Mouse (Mus musculus) 3134 (cell line): ENCODE data around the gene Gm21650.
"Not testable (repeated sequence)": the region's sequence is repeated elsewhere in the genome, so short reads cannot be mapped to it uniquely, and the experiment has no call there.

Experiments used
- DNase-seq: peaks from one replicate; pipeline ENCODE4 v3.0.0-alpha.2; 2011; ENCODE audit warnings: low spot score; ENCODE audit not compliant: insufficient read length; ENCODE audit errors: extremely low read depth

Gene Gm21650

DNA sequence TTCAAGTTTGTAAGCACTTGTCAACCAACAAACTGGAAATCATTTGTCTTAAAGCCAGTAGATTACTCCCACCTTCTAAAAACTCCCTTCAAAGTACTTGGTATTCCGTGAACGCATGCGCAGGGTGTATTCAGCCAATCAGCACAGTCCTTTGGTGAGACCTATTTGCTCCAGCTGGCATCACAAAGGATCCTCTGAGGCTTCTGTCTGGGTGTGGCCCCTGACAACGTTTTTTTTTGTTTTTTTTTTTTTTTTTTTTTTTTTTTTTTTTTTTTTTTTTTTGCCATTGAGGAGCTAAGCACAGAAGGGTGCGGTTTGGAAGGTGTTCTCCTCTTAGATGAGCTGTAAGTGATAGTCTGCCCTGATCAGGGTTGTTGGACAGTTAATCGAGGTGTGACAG is at the start of gene Gm21650:
TSS of gene Gm21650 (plus strand) at position 301 of the 400 bp plus-strand sequence.
- DNase-seq = not testable (repeated sequence)
